Mouse (Mus musculus): Measurements from ENCODE around the gene Myo9a. TPM values are rescaled to one million over a fixed set of nuclear protein-coding genes. Genes with fewer than 3 reads are reported as not detected.

Myo9a gene
- polyA plus RNA-seq, 1 experiment = 23.8 TPM

GRCm38 (mm10) chr9:59947271-59947670 is 196.6 kb downstream of the Myo9a start:
- Histone ChIP-seq H3K4me1 (ENCODE audit: control insufficient read depth, insufficient read depth, low read length) (no peaks in the 10 kb centered on the region), H3K4me3 (ENCODE audit: insufficient read depth, low read length) (no peak overlapping the region), H3K27ac (ENCODE audit: insufficient read depth, low read length) (no peak overlapping the region)
- TF ChIP-seq CTCF (IDR thresholded peaks at IDR 0.05; ENCODE audit: extremely low read depth, insufficient read depth, low read length) (no peak), POLR2A (IDR thresholded peaks at IDR 0.05; ENCODE audit: extremely low read depth, insufficient read depth, low read length) (no peak)

DNA sequence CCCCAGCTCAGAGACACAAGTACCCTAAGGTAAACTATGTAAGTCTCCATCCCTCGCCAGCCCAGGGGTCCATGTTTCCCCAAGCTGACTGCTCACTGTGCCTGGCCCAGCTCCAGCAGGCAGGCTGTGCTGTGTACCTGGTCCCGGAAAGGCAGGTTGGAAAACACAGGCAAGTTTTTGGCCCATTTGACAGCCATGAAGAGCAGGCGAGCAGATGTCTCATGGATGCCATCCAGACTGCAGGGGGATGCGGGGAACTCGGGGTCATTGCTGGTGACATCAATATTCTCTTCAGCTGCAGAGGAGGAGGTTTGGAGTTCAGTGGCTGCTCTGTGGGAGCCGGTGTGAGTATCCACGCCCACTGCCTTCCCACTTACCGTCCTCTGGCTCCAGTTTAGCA is 197.5 kb downstream of the Myo9a start:
- Histone ChIP-seq H3K4me3 (ENCODE audit: insufficient read depth, low read length) (no peak overlapping the region), H3K27ac (ENCODE audit: insufficient read depth, low read length) (no peak overlapping the region), H3K4me1 (ENCODE audit: control insufficient read depth, insufficient read depth, low read length) (no peaks in the 10 kb centered on the region)
- no peak for TF ChIP-seq POLR2A (IDR thresholded peaks at IDR 0.05; ENCODE audit: extremely low read depth, insufficient read depth, low read length)
- no peak for TF ChIP-seq CTCF (IDR thresholded peaks at IDR 0.05; ENCODE audit: extremely low read depth, insufficient read depth, low read length)

DNA sequence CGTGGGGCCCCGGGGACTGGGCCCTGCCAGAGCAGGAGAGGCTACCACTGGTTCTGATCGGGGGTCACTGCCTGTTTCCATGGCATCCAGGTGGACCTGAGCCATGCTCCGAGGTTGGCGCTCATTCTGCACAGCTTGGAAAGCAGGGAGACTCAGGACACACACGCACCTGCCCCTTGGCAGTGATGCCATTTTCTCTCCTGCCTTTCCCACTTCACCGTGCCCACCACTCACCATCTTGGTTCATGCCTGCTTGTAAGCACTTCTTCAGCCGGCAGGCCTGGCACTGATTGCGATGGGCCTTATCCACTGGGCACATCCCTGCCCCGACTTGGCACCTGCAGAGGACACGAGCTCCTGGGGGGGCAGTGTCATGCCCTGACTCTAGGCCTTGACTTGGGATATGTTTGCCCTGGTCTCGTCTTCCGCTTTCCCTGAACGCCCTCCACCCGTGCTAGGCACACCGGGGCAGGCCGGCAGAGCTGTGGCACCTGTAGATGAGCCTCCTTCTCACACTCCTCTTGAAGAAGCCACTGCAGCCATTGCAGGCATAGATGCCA is 198.1 kb downstream of the Myo9a start:
- no peak overlapping the region for H3K27ac ChIP-seq (ENCODE audit: insufficient read depth, low read length)
- H3K4me3 ChIP-seq (ENCODE audit: insufficient read depth, low read length) = no peak overlapping the region
- no peak for TF ChIP-seq POLR2A (IDR thresholded peaks at IDR 0.05; ENCODE audit: extremely low read depth, insufficient read depth, low read length)
- TF ChIP-seq CTCF (IDR thresholded peaks at IDR 0.05; ENCODE audit: extremely low read depth, insufficient read depth, low read length) = no peak
- H3K4me1 ChIP-seq (ENCODE audit: control insufficient read depth, insufficient read depth, low read length) = no peaks in the 10 kb centered on the region

- H3K4me1 ChIP-seq (ENCODE audit: control insufficient read depth, insufficient read depth, low read length) = no peaks in the 10 kb centered on the region
- no peak for TF ChIP-seq CTCF (IDR thresholded peaks at IDR 0.05; ENCODE audit: extremely low read depth, insufficient read depth, low read length)
- no peak for TF ChIP-seq POLR2A (IDR thresholded peaks at IDR 0.05; ENCODE audit: extremely low read depth, insufficient read depth, low read length)
- H3K4me3 ChIP-seq (ENCODE audit: insufficient read depth, low read length) = no peak overlapping the region
- no peak overlapping the region for H3K27ac ChIP-seq (ENCODE audit: insufficient read depth, low read length)
Measured at GRCm38 (mm10) chr9:59949511-59949910, 198.8 kb downstream of the Myo9a start.

DNA sequence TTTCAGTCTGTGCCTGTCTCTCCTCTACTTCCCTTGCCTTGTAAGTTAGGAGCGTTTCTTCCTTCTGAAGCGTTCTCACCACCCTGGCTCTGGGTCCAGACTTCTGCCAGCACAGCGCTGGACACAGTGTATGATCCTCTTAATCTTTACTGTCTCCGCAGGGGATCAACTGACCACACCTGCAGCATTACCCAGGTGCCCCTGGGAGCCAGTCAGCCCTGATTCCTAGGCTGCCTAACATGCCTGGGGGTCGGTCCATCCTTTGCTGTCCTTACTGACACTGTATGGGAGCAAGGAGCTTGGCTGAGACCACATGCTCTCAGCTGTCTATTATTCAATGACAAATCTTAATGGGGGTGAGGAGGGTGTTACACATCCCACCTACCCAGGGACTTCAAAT is 199.3 kb downstream of the Myo9a start:
- Histone ChIP-seq H3K27ac (ENCODE audit: insufficient read depth, low read length) (no peak overlapping the region), H3K4me3 (ENCODE audit: insufficient read depth, low read length) (no peak overlapping the region), H3K4me1 (ENCODE audit: control insufficient read depth, insufficient read depth, low read length) (no peaks in the 10 kb centered on the region)
- TF ChIP-seq POLR2A (IDR thresholded peaks at IDR 0.05; ENCODE audit: extremely low read depth, insufficient read depth, low read length) (no peak), CTCF (IDR thresholded peaks at IDR 0.05; ENCODE audit: extremely low read depth, insufficient read depth, low read length) (no peak)

DNA sequence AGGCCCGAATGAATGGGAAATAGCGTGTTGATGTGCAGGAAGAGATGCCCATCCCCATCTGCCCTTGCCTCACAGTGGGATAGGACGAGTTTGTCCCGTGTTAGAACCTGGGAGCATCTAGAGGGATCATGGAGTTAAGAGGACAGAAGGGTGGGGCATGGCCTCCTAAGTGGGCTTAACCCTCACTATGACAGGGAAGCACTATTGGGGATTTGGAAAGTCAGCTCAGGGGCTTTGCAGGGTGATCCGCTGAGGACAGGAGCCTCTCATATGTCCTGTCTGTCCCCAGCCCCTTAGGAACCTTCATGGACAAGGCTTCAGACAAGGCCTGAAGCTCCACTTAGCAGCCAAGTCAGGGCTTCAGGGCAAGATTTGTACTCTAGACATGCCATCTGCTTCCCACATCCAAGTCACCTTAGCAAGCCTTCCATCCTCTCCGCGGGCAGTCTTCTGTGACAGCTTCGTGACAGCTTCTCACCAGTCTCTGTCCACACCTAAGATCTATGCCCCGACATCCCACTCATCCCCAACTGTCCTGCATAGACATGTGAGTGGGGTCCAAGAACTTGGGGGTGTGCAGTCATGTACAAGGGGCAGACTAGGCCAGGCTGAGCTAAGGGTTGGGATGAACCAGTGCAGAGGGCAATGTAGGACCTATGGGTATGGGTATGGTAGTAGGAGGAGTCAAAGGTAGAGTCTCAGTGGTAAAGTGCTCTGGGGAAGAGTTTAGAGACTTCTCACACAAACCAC is 200.5 kb downstream of the Myo9a start:
- H3K4me1 ChIP-seq (ENCODE audit: control insufficient read depth, insufficient read depth, low read length) = no peaks in the 10 kb centered on the region
- TF ChIP-seq POLR2A (IDR thresholded peaks at IDR 0.05; ENCODE audit: extremely low read depth, insufficient read depth, low read length) = no peak
- no peak for TF ChIP-seq CTCF (IDR thresholded peaks at IDR 0.05; ENCODE audit: extremely low read depth, insufficient read depth, low read length)

GRCm38 (mm10) chr9:59951943-59952342 is 201.2 kb downstream of the Myo9a start:
- H3K4me3 ChIP-seq (ENCODE audit: insufficient read depth, low read length) = no peak overlapping the region
- H3K4me1 ChIP-seq (ENCODE audit: control insufficient read depth, insufficient read depth, low read length) = no peaks in the 10 kb centered on the region
- TF ChIP-seq CTCF (IDR thresholded peaks at IDR 0.05; ENCODE audit: extremely low read depth, insufficient read depth, low read length) (no peak), POLR2A (IDR thresholded peaks at IDR 0.05; ENCODE audit: extremely low read depth, insufficient read depth, low read length) (no peak)
- no peak overlapping the region for H3K27ac ChIP-seq (ENCODE audit: insufficient read depth, low read length)

More for the DNA sequence above, 200.5 kb downstream of the Myo9a start:
- no peak overlapping the region for H3K4me3 ChIP-seq (ENCODE audit: insufficient read depth, low read length)
- no peak overlapping the region for H3K27ac ChIP-seq (ENCODE audit: insufficient read depth, low read length)

- Histone ChIP-seq H3K4me3 (ENCODE audit: insufficient read depth, low read length) (no peak overlapping the region), H3K4me1 (ENCODE audit: control insufficient read depth, insufficient read depth, low read length) (no peaks in the 10 kb centered on the region), H3K27ac (ENCODE audit: insufficient read depth, low read length) (no peak overlapping the region)
- no peak for TF ChIP-seq CTCF (IDR thresholded peaks at IDR 0.05; ENCODE audit: extremely low read depth, insufficient read depth, low read length)
- TF ChIP-seq POLR2A (IDR thresholded peaks at IDR 0.05; ENCODE audit: extremely low read depth, insufficient read depth, low read length) = no peak
Measured at GRCm38 (mm10) chr9:59952515-59953070, 201.9 kb downstream of the Myo9a start.

- H3K4me1 ChIP-seq (ENCODE audit: control insufficient read depth, insufficient read depth, low read length) = no peaks in the 10 kb centered on the region
- no peak overlapping the region for H3K27ac ChIP-seq (ENCODE audit: insufficient read depth, low read length)
- no peak overlapping the region for H3K4me3 ChIP-seq (ENCODE audit: insufficient read depth, low read length)
- no peak for TF ChIP-seq CTCF (IDR thresholded peaks at IDR 0.05; ENCODE audit: extremely low read depth, insufficient read depth, low read length)
- no peak for TF ChIP-seq POLR2A (IDR thresholded peaks at IDR 0.05; ENCODE audit: extremely low read depth, insufficient read depth, low read length)
Measured at GRCm38 (mm10) chr9:59953556-59953955, 202.9 kb downstream of the Myo9a start.

GRCm38 (mm10) chr9:59955199-59955598 is 204.5 kb downstream of the Myo9a start:
- TF ChIP-seq CTCF (IDR thresholded peaks at IDR 0.05; ENCODE audit: extremely low read depth, insufficient read depth, low read length) (no peak), POLR2A (IDR thresholded peaks at IDR 0.05; ENCODE audit: extremely low read depth, insufficient read depth, low read length) (no peak)
- Histone ChIP-seq H3K4me3 (ENCODE audit: insufficient read depth, low read length) (no peak overlapping the region), H3K27ac (ENCODE audit: insufficient read depth, low read length) (no peak overlapping the region), H3K4me1 (ENCODE audit: control insufficient read depth, insufficient read depth, low read length) (no peaks in the 10 kb centered on the region)

Measured in cortical plate, adult 2 months (tissue).